Mouse (Mus musculus) c-Kit-positive CD71-negative TER-119-negative erythroid progenitor cells, embryonic 14.5 days (primary cell): ENCODE measurements around the gene Tmem120a.

Source experiments
- DNase-seq: peaks from one replicate; pipeline ENCODE4 v3.0.0-alpha.2; 2013; ENCODE audit warnings: low read depth

Gene Tmem120a

DNA sequence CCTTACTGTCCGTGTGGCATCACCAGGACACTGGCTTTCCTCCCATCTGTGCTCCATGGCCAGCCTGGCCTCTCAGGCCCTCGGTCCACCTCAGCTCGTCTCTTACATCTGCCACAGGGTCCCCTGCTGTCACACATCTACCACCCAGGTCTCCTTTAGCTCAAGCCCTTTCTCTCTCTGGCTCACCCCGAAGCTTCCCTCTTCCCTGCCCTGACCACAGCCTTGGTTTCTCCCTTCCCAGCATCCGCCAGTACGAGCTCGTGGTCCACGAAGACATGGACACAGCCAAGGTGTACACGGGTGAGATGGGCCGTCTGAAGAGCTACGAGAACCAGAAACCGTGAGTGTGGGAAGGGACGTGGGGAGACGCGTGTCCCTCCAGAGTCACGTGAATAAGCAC is 12.9 kb downstream of the Tmem120a start:
- DNase-seq = no peak

DNA sequence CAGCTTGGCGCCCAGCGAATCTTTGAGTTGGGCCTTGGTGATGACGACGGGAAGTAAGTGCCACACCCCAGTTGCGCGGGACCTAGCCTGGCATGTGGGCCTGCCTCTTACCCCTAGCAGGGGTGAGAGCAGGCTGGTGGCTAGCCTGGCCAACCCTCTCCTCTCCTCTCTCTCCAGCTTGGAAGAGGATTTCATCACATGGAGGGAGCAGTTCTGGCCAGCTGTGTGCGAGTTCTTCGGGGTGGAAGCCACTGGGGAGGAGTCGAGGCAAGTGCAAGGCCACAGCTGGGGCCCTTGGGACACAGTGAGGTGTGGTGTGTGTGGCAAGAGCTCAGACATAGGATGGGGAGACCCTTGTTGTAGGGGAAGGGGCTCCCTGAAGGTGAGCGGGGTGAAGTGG is 13.3 kb downstream of the Tmem120a start:
- DNase-seq = no peak

DNA sequence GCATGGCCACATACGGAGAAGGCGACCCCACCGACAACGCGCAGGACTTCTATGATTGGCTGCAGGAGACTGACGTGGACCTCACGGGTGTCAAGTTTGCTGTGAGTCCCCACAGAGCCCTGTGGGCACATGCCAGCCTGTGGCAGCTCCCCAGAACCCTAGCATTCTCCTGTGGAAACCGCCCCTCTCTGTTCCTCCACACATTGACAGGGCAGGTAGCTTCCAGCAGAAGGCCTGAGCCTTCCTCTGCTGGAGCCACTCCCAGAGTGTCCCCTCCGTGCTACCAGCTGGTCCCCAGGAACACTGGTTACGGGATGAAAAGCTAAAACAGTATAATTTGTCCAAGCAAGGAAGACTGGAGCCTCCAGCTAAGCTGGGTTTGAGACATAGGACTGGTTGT is 14.0 kb downstream of the Tmem120a start:
- DNase-seq = no peak

DNA sequence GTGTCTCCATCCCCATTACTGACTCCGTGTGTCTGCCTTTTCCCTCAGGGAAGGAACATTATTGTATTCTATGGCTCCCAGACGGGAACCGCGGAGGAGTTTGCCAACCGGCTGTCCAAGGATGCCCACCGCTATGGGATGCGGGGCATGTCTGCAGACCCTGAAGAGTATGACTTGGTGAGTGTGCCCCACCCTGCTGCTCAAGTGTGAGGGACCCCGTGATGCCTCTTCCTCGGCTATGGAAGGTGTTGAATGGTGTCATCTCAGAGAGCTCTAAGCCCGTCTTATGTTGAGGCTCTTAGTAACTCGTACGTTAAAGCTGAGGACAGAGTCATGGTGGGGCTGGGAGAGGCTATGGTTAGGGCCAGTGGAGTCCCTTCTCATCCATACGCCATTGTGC is 14.9 kb downstream of the Tmem120a start:
- DNase-seq = no peak

DNA sequence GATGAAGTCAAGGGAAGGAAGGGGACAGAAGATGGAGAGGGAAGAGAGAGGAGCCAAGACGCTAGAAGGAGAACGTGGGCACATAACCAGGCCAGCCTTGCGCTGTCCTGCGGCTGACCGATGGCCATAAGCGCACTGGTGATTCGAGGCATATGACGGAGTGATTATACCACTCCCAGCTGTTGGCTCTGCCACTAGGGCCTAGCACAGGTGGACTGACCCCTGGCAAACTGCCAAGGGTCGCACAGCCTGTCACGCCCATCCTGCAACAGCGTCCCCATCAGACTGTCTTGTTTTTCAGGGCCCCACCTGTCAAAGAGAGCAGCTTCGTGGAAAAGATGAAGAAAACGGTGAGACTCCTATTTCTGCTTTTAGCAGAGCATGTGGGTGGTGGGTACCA is 15.9 kb downstream of the Tmem120a start:
- DNase-seq = no peak

DNA sequence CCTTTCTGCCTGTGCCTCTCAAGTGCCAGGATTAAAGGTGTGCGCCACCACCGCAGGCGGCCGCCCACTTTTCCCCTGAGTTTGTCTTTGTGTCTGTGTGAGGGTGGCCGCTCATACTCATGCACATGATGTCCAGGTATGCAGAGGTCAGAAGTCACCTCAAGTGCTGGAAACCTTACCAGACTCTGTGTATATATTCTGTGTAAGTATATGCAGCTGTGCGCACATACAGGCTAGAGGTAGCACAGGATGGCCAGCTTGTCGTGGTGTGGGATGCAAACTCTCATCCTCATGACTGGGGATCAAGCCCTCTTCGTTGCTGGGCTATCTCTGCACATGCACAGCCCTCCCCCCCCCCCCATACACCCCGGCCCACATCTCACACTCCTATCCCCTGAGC is 16.4 kb downstream of the Tmem120a start:
- no peak for DNase-seq

DNA sequence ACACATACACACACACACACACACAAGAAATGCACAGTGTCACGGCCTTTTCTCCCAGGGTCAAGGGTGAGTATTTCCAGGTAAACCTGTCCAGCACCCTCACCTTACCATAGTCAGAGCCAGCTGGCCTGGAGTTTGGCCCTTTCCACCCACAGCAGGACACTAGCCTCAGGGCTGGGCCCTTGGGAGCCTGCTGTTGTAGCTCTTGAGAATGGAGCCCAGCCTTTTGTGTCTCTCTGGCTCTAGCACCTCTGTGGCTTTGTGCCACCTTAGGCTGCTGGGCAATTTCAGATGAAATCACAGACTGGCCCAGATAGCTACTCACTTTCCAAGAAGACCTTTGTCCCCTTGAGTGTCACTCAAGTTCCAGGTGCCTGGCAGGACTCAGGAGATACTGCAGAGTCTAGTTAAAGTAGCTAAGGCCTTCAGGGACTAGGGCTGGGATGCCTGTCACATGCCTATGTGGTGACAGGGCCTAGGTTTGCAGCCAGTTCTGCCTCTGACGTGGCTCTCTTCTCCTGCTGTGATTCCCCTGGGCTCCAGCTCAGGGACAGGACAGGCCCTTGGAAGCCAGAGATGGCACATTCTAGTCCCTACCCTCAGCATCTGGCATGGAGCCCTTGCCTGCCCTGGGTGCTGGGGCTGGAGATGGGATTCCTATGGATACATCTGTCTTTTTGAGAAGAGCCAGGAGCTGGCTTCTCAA is 17.5 kb downstream of the Tmem120a start:
- DNase-seq = no peak

DNA sequence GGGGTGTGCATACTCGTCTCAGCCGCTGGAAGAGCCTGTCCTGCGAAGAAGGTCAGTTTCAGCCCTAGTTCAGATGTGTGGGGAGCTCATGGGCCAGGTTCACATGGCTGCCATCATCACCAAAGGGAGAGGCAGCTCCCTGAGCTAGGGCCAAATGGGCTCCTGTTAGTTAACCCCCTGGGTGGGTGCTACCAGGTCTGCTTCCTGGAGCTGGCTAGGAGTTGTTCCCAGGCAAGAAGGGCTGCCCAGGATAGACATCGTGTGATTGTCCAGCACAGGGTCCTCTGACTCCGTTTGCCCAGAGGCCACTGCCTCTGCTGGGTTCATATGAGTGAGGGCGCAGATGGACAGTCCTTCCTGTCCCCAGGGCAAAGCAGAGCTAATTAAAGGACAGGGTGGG is 18.3 kb downstream of the Tmem120a start:
- no peak for DNase-seq

DNA sequence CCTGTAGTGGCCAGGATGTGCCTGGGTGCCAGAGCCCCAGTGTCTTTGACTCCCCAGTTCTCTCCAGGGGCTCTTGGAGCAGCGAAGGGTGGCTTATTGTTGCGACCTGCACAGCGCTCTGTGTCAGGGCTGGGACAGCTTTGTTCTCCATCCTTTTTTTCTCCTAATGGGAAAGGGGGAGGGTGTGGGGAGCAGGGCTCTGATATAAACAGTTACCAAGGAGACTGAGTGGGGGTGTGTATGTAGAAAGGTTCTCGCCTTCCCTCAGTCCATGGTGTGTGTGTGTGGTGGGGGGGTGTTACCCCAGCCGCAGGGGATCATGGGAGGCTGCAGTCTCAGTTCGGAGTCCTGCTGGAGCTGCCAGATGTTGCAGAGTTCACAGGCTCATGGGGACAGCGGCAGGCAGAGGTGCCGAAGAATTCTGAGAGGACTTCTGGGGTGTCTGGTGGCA is 18.8 kb downstream of the Tmem120a start:
- DNase-seq = no peak

DNA sequence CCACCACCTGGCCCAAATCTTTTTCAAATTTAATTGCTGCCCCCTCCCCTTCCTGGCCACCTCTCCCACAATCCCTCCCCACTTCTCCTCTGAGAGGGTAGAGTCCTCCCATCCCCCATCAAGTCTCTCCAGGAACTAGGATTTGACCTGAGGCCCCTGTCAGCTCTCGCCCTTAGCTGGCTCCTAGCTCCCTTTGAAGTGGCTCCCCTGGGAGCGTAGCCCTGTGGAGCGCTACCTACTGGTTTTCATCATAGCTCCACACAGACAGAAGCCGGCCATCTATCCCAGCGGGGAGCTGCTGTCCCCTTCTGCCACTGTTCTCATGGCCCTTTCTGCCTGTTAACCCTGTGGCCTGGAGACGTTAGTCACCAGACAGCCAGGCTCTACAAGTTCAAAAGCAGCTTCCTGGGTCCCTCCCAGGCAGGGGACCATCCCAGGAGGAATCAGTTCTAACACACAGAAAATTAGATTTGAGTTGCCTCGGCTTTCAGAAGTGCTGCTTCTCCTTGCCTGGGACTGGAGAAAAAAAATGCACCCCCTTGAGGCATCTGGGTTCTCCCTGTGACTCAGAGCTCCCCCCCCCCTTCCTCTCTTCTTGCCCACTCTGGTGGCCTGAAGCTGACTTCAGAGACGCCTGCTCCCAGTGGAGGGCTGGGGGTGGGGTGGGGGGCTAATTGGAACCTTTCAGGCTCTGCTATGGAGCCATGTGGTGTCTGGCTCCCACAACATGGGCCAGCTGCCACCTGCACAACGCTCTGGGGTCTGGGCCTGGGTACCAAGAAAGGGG is 19.5 kb downstream of the Tmem120a start:
- DNase-seq = no peak

DNA sequence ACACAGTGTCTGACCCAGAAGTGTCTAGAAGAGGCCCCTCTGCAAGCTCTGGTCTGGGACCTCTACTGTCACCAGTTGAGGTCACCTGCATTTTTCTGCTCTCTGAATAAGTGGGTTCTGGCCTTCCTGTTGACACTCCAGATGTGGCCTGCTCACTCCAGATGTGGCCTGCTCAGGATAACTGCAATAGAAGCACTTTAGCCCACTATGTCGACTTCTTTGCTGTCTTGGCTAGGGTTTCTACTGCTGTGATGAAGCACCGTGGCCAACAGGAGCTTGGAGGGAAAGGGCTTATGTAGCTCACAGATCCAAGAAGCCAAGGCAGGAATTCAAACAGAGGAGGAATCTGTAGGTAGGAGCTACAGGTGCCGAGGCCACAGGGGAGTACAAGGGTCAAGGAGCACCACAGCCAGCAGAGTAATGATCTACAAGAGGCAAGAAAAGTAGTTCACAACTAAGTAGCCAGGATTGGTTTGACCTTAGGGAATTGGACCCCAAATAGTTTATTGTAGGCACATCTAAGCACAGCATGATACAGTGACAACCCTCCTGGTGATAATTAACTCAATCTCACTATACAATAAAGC is 21.0 kb downstream of the Tmem120a start:
- DNase-seq = no peak

DNA sequence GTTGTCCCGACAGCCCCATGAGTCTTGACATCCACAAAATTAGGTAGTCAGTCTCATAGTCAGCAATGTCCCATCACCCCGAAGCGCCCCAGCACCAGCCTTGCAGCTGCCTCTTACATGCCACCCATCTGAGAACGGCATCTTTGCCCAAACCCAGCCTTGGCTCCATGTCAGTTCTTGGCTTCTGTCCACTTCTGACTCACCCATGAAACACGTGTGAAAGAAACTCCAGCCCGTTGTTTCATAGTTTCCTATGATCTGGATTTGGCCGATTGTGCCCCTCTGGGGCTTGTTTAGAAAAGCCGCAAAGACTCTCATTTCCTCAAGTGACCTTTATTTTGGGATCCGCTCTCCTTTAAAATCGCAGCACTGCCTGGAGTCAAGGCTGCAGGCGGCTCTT is 22.1 kb downstream of the Tmem120a start:
- no peak for DNase-seq

DNA sequence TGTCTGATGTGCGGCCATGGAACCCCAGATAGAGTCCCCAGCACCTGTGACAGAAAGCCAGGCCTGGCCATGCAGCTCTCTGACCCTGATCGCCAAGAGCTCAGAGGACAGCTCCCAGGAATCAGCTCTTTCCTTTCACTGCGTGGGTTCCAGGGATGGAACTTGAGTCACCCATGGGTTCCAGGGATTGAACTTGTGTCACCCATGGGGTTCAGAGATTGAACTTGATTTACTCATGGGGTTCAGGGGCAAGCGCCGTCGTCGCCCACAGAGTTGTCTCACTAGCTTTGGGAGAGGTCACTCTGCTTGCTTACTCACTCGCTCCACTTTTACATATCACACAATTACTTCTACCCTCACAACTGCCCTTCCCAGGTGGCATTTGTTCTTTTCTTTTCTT is 23.2 kb downstream of the Tmem120a start:
- no peak for DNase-seq

DNA sequence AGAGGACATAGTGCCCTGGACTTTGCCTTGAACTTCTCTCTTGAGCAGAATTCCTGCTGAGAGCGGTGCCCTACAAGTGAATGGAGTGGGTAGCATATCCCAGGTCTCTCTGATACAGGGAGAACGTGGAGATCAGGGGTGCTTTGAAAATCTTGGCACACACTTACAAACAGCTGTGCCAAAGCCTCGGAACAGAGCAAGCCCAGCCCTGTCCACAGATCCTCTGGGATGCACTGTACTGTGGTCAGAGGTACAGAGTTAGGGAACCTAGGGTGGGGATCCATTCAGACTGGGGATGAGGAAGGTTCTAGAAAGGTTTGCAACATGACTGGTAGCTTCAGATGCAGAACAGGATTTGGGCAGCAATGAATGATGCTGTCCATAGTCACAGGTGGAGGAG is 24.1 kb downstream of the Tmem120a start:
- DNase-seq = no peak

DNA sequence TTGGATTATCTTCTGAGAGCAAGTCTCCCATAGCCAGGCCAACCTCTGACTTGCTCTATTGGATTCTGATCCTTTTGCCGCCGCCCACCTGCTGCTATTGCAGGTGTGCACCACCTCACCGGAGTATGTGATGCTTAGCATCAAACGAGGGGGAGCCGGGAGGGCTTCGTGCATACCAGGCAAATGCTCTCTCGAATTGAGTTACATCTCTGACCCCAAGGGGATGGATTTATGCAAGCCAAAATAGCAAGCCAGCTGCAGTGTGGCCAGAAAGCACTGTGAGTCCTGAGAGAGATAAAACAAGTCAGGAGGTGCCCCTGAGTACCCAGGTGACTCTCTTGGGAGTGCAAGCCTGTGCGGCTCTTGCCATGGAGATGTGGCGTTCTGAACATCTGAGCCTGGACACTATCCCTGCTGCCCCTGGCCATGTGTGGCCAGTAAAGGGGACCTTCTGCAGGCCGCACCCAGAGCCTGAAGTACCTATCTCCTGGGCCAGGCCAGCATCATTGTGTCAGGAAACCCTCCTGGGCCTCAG is 24.6 kb downstream of the Tmem120a start:
- no peak for DNase-seq

DNA sequence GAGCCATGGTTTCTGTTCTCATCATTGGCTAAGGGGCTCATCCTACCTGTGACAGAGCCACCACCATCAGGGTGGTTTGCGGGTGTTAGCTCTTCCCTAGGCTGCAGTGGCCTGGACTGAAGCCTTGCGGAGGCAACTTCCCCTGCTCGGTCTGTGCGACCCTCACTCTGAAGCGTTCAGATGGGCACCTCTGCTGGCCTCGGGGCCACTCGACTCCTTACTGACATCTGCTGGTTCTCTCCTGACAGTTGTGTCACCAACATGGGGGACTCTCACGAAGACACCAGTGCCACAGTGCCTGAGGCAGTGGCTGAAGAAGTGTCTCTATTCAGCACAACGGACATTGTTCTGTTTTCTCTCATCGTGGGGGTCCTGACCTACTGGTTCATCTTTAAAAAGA is 28.6 kb downstream of the Tmem120a start:
- DNase-seq = no peak

DNA sequence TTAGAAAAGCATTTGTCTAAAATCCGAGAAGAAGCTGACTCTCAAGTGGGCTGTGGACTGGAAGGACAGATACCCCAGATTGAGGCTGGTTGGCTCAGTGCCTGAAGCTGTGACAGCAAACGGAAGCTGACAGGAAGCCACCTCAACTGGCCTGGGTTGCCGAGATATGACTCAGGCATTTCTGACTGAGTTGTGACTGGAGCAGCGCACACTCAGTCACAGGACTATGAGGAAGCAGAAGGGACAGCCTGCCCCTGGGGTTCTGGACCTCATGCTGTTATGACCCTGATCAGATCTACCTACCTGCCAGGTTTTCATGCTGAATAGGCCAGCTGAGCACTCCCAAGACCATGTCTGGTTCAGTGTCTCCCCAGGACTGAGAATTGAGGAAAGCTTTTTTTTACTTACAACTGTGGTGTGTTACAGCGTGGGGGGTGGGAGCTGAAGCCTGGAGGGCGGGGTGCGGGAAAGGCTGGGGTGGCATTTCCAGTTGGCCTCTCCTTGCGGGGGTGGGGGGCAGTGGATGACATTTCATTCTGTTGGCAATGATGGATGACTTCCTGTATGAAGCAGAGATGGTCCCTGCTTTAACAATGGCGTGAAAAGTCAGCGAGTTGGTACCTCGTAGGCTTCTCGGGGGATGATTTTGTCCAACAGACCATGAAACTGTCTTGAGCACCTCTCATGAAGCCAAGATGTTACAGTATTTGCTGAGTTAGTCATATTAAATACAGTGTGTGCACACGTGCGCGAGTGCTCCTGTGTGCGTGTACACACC is 30.6 kb downstream of the Tmem120a start:
- peak; percentile 93 for DNase-seq

DNA sequence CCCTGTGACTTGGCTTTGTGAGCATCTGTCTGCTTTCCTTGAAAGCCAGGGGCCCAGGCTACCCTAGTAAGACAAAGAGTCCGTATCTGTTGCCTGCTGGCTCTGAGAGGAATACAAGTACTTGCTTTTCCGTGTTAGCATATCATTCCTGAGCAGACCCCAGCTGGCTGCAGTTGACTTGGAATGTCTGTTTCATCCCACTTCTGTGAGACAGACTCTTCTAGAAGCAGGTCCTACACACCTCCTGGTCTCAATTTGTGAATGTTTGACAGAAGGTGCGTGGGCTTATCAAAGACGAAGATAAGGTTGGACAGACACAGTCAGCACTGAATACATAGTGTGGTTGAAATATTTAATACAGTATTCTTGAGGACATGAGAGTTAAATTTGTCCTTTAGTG is 31.4 kb downstream of the Tmem120a start:
- no peak for DNase-seq

DNA sequence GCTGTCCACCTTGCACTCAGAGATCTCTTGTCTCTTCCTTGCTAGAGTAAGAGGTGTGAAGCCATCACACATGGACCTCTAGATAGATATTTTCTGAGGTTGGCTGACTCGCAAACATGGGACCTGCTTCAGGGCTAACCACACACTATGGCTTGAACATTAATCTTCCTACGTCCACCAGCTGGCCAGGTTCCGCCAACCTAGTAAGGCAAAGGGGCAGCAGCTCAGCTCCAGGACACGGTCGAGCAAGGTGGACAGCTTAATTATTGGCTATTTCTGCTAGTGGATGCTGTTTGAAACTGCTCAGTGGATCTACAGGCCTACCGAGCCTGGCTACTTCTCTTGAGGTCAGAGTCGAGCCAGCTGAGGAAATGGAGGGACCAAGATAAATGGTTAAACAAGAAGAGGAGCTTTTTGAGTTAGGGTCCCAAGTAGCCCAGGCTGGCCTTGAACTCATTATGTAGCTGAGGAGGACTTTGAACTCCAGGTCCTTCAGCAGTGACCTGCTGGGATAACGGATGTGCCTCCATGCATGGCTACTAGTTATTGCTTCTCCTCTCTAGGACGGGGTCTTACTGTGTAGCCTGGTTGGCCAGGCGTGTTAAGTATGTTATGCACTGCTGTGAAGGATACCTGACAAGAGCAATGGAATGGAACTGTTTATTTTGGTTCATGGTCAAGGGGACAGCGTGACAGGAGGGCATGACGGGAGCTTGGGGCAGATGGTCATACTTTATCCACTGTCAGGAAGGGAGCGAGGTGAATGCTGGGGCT is 32.5 kb downstream of the Tmem120a start:
- DNase-seq = no peak

DNA sequence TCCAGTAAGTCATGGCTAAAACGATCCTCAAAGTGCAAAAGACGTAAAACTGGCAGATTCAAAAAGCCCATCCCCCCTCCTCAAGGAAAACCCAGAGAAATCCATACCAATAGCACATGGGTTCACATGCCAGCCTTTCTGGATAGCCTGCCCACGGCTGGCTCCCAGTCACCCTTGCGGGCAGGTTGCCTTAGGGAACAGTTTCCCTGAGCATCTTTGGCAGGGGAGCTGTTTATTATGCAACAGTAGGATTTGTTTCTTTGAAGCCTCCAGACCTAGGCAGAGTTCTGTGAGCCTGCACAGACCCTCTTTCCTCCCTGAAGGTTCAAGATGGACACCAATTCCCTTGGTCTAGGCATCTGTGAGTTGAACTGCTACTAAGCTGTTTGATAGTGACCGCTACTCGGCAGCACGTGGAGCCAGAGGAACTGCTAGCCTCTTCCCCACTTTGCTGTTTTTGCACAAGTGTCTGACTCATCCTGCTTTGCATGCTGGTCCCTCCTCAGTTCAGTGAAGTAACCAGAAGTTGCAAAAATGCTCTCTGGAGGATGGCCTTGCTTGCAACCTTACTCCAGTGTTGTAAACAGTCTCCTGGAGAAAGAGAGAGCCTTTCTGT is 33.5 kb downstream of the Tmem120a start:
- no peak for DNase-seq

DNA sequence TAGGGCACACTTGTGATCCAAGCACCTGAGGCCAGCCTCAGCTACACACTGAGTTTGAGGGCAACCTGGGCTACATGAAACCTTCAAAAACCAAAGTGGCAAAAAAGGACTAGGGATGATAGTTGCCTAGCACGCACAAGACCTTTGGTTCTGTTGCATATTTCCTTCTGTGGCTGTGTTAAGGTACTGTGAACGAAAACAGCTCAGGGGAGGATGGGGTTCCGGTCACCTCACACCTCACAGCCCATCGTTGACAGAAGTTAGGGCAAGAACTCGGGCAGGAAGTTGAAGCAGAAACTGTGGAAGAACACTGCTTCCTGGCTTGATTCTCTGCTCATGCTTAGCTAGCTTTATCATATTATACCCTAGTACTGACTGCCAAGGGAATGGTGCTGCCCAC is 34.5 kb downstream of the Tmem120a start:
- DNase-seq = no peak
